Mouse (Mus musculus) forebrain, embryonic 15.5 days (tissue): Measurements from ENCODE around the gene Pmepa1. TPM values are rescaled to one million over a fixed set of nuclear protein-coding genes. Genes with fewer than 3 reads are reported as not detected.

ENCODE experiments used
- ATAC-seq: fragments of 200-750 bp; cut with Nextera tagmentation; replicated peaks from 2 replicates; pipeline ENCODE4 v1.8.0; 2017; ENCODE audit warnings: mild to moderate bottlenecking, moderate TSS enrichment, moderate library complexity
- H3K27ac ChIP-seq: fragments of 300-500 bp; sonication (generic); replicated peaks from 2 replicates; pipeline ENCODE4 v1.5.1; 2015; ENCODE audit warnings: mild to moderate bottlenecking, inconsistent platforms
- H3K27me3 ChIP-seq: fragments of 300-500 bp; sonication (generic); 2 replicates; pipeline ENCODE4 v1.6.1; 2015; ENCODE audit warnings: inconsistent platforms
- H3K36me3 ChIP-seq: fragments of 300-500 bp; sonication (generic); 2 replicates; pipeline ENCODE4 v1.6.1; 2015; ENCODE audit warnings: mild to moderate bottlenecking, inconsistent platforms
- H3K4me1 ChIP-seq: fragments of 300-500 bp; sonication (generic); 2 replicates; pipeline ENCODE4 v1.6.1; 2015; ENCODE audit warnings: inconsistent platforms
- H3K4me2 ChIP-seq: fragments of 300-500 bp; sonication (generic); replicated peaks from 2 replicates; pipeline ENCODE4 v1.6.1; 2015; ENCODE audit warnings: mild to moderate bottlenecking, inconsistent platforms
- H3K4me3 ChIP-seq: fragments of 300-500 bp; sonication (generic); 2 replicates; pipeline ENCODE4 v1.5.1; 2015; ENCODE audit warnings: mild to moderate bottlenecking, inconsistent platforms
- H3K9ac ChIP-seq: fragments of 300-500 bp; sonication (generic); replicated peaks from 2 replicates; pipeline ENCODE4 v1.6.1; 2015; ENCODE audit warnings: mild to moderate bottlenecking, inconsistent platforms
- H3K9me3 ChIP-seq: fragments of 300-500 bp; sonication (generic); 2 replicates; pipeline ENCODE4 v1.6.1; 2016; ENCODE audit warnings: inconsistent platforms
- WGBS: fragments of 180-500 bp; shearing (Covaris S2); methylation state at CpG from one replicate; pipeline ENCODE4 v1.1.7; 2015; ENCODE audit warnings: mixed read lengths; 5-methylcytosine and 5-hydroxymethylcytosine counted together
- polyA plus RNA-seq: library from polyadenylated mRNA; unstranded; fragments of >200 nt; fragmentation: Nextera tagmentation; extraction: Ambion mirVana; gene quantifications from 2 replicates; pipeline ENCODE4 v1.2.1, GENCODE M21; 2015

Gene Pmepa1
- polyA plus RNA-seq, 1 experiment from 2014 or later = 6.8 TPM

GRCm38 (mm10) chr2:173177951-173178350, 98.4 kb downstream of the Pmepa1 start:
- Histone ChIP-seq H3K27me3 (no peaks in the 10 kb centered on the region), H3K9ac (no peak overlapping the region), H3K9me3 (no peaks in the 10 kb centered on the region), H3K36me3 (no peaks in the 10 kb centered on the region), H3K4me3 (no peak overlapping the region), H3K27ac (no peak overlapping the region), H3K4me1 (peaks cover 15% of the 10 kb centered on the region), H3K4me2 (no peak overlapping the region)
- no peak for ATAC-seq
- 87% methylated on average over 8 of the region's 8 CpGs for WGBS

DNA sequence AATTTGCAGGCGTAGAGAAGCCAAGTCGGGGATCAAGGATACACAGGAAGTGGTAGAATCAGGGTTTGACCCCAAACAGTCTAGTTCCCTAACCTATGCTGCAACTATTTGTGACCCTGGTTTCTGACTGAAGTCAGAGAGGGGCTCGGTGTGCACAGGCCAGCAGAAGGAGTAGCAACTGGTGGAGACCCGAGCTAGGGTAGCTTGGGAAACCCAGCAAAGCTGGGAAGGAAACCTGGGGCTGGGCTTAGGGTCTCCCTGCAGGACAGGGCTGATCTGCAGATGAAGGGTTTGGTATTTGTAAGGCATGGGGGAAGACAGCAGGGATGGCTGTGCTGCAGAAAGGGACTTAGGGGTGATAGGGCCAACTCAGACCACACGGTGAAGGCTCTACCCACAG, 98.9 kb downstream of the Pmepa1 start:
- Histone ChIP-seq H3K9me3 (no peaks in the 10 kb centered on the region), H3K4me2 (no peak overlapping the region), H3K27me3 (no peaks in the 10 kb centered on the region), H3K36me3 (no peaks in the 10 kb centered on the region), H3K27ac (no peak overlapping the region), H3K4me1 (peaks cover 19% of the 10 kb centered on the region), H3K4me3 (no peak overlapping the region), H3K9ac (no peak overlapping the region)
- no peak for ATAC-seq
- WGBS = 85% methylated on average over 5 of the region's 5 CpGs

DNA sequence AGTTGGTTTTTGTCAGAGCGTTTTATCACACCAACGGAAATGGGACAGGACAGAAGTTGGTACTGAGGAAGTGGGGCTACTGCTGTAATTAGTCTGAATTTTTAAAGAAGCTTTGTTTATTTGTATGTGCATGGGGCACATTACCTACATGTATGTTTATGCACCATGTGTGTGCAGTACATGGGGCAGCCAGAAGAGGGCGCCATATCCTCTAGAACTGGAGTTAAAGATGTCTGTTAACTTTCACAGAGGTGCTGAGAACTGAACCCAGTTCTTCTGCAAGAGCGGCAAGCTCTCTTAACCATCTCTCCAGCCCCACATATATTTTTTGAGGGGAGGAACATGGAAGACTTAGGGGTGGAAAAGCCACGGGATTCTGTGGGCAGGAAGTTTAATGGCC, 100.6 kb downstream of the Pmepa1 start:
- H3K9me3 ChIP-seq = no peaks in the 10 kb centered on the region
- H3K4me1 ChIP-seq = peaks cover 33% of the 10 kb centered on the region
- H3K4me2 ChIP-seq = no peak overlapping the region
- H3K27ac ChIP-seq = no peak overlapping the region
- no peak for ATAC-seq
- H3K9ac ChIP-seq = no peak overlapping the region
- H3K27me3 ChIP-seq = 0 out of 2 replicates have a peak, but pooled peaks cover 3% of the 10 kb centered on the region
- H3K4me3 ChIP-seq = no peak overlapping the region
- no peaks in the 10 kb centered on the region for H3K36me3 ChIP-seq
- 98% methylated on average over 5 of the region's 5 CpGs for WGBS

GRCm38 (mm10) chr2:173174569-173174968, 101.8 kb downstream of the Pmepa1 start:
- ATAC-seq = peak; percentile 24
- WGBS = 56% methylated on average over 1 of the region's 1 CpGs
- H3K4me3 ChIP-seq = no peak overlapping the region
- no peaks in the 10 kb centered on the region for H3K36me3 ChIP-seq
- 0 out of 2 replicates have a peak, but pooled peaks cover 3% of the 10 kb centered on the region for H3K27me3 ChIP-seq
- no peaks in the 10 kb centered on the region for H3K9me3 ChIP-seq
- no peak overlapping the region for H3K9ac ChIP-seq
- peak overlapping the region; percentile 44 for H3K4me2 ChIP-seq
- peak overlapping the region; percentile 85; the same call in 1 of the 2 replicates for H3K27ac ChIP-seq
- peaks cover 33% of the 10 kb centered on the region for H3K4me1 ChIP-seq

Other genes starting within 250 kb of the Pmepa1 start
- gene Ctcfl, start 157.0 kb downstream of the Pmepa1 start, polyA plus RNA-seq = 0.06 TPM in 1 of 2 replicates, not detected in the other
- gene Pck1, start 123.5 kb downstream of the Pmepa1 start, polyA plus RNA-seq = not detected in 2 replicates
- 0.11 and 0.23 TPM in 2 replicates for gene Zbp1, start 57.6 kb downstream of the Pmepa1 start, polyA plus RNA-seq
- gene 1700021F07Rik, start 246.1 kb upstream of the Pmepa1 start, polyA plus RNA-seq = not detected in 2 replicates